Comparison of ENCODE assay signal across 8 mouse cellular contexts in genomic region chr17:56219805-56220204, GRCm38 (mm10). TPM values are rescaled to one million over a fixed set of nuclear protein-coding genes. Genes with fewer than 3 reads are reported as not detected.
A peak's percentile ranks its signal among the peaks of the same experiment; 100 is the strongest.
DNase-seq lines count a peak whose midpoint lies in the region; ATAC-seq lines count a peak whose summit lies in the region.

No protein-coding gene starts in this region.

- H3K9ac ChIP-seq in midbrain, embryonic 14.5 days (replicated peaks; ENCODE audit: low read length) = no peak overlapping the region
- no peak overlapping the region for H3K9ac ChIP-seq in midbrain, embryonic 11.5 days (ENCODE audit: low read length)
- no peak overlapping the region for H3K9ac ChIP-seq in kidney, embryonic 16.5 days (replicated peaks; ENCODE audit: low read length)

- no peaks in the 10 kb centered on the region for H3K9me3 ChIP-seq in midbrain, embryonic 14.5 days (ENCODE audit: control insufficient read depth, low read length)
- H3K9me3 ChIP-seq in midbrain, embryonic 11.5 days (ENCODE audit: control insufficient read depth, low read length) = no peaks in the 10 kb centered on the region
- H3K9me3 ChIP-seq in kidney, embryonic 16.5 days (ENCODE audit: low read length) = no peaks in the 10 kb centered on the region

- peak; percentile 3 for DNase-seq in midbrain, embryonic 14.5 days
- DNase-seq in midbrain, embryonic 11.5 days (ENCODE audit: low spot score, missing footprints) = no peak
- peak; percentile 54 for DNase-seq in gastrocnemius, postnatal 10 days
- no peak for DNase-seq in right cerebral cortex, postnatal 4 days
- DNase-seq in ovary, adult 18-20 months (ENCODE audit: low spot score) = no peak
- DNase-seq in cerebellum, postnatal 4 days (ENCODE audit: low spot score in 2 of 2) = no peak

- H3K4me1 ChIP-seq in midbrain, embryonic 14.5 days (ENCODE audit: control insufficient read depth, insufficient read depth, low read length) = peaks cover 18% of the 10 kb centered on the region
- H3K4me1 ChIP-seq in midbrain, embryonic 11.5 days (ENCODE audit: control insufficient read depth, insufficient read depth, low read length) = peaks cover 13% of the 10 kb centered on the region
- H3K4me1 ChIP-seq in kidney, embryonic 16.5 days (ENCODE audit: insufficient read depth, low read length) = peaks cover 27% of the 10 kb centered on the region

- no peak for ATAC-seq in midbrain, embryonic 14.5 days (ENCODE audit: low FRiP score, low TSS enrichment)
- no peak for ATAC-seq in midbrain, embryonic 11.5 days (ENCODE audit: low FRiP score)
- ATAC-seq in kidney, embryonic 16.5 days (ENCODE audit: low FRiP score, low TSS enrichment) = no peak
- peak; percentile 52 for ATAC-seq in megakaryocyte progenitor cell, adult 5-6 weeks (replicated peaks; ENCODE audit: poor library complexity)

- H3K36me3 ChIP-seq in midbrain, embryonic 14.5 days (ENCODE audit: control insufficient read depth, insufficient read depth, low read length) = peaks cover 6% of the 10 kb centered on the region; the same call in 1 of the 2 replicates
- H3K36me3 ChIP-seq in midbrain, embryonic 11.5 days (ENCODE audit: control insufficient read depth, insufficient read depth, low read length) = no peaks in the 10 kb centered on the region
- 0 out of 2 replicates have a peak, but pooled peaks cover 2% of the 10 kb centered on the region for H3K36me3 ChIP-seq in kidney, embryonic 16.5 days (ENCODE audit: insufficient read depth, low read length)

- 78% methylated on average over 3 of the region's 3 CpGs for WGBS in midbrain, embryonic 14.5 days
- WGBS in midbrain, embryonic 11.5 days = 71% methylated on average over 3 of the region's 3 CpGs
- WGBS in kidney, embryonic 16.5 days = 43% methylated on average over 3 of the region's 3 CpGs

- H3K27me3 ChIP-seq in midbrain, embryonic 14.5 days (ENCODE audit: control insufficient read depth, insufficient read depth, low read length) = no peaks in the 10 kb centered on the region
- no peaks in the 10 kb centered on the region for H3K27me3 ChIP-seq in midbrain, embryonic 11.5 days (ENCODE audit: control insufficient read depth, insufficient read depth, low read length)
- H3K27me3 ChIP-seq in kidney, embryonic 16.5 days (ENCODE audit: insufficient read depth, low read length) = no peaks in the 10 kb centered on the region

- H3K4me3 ChIP-seq in midbrain, embryonic 14.5 days (replicated peaks; ENCODE audit: low read depth, low read length) = no peak overlapping the region
- H3K4me3 ChIP-seq in midbrain, embryonic 11.5 days (ENCODE audit: low read depth, low read length) = no peak overlapping the region
- no peak overlapping the region for H3K4me3 ChIP-seq in kidney, embryonic 16.5 days (ENCODE audit: low read length)

- H3K4me2 ChIP-seq in midbrain, embryonic 14.5 days (ENCODE audit: low read length) = no peak overlapping the region
- H3K4me2 ChIP-seq in midbrain, embryonic 11.5 days = no peak overlapping the region
- H3K4me2 ChIP-seq in kidney, embryonic 16.5 days (replicated peaks; ENCODE audit: low read depth, low read length) = no peak overlapping the region; the same call in 1 of the 2 replicates

- no peak overlapping the region for H3K27ac ChIP-seq in midbrain, embryonic 14.5 days (replicated peaks; ENCODE audit: low read depth, low read length)
- no peak overlapping the region for H3K27ac ChIP-seq in midbrain, embryonic 11.5 days (ENCODE audit: low read depth, low read length)
- H3K27ac ChIP-seq in kidney, embryonic 16.5 days (ENCODE audit: low read length) = peak overlapping the region; percentile 14; the same call in 1 of the 2 replicates

RNA-seq across cellular contexts. Expression of gene Dpp9, which starts 1.1 kb away (rescaled TPM):
- polyA plus RNA-seq in midbrain, embryonic 14.5 days (2014; fragmentation: Nextera tagmentation; extraction: Ambion mirVana) = 22.3 and 26.7 TPM in 2 replicates
- polyA plus RNA-seq in midbrain, embryonic 11.5 days (2014; fragmentation: Nextera tagmentation; extraction: Ambion mirVana) = 29.5 and 33.8 TPM in 2 replicates
- 10 to 100 TPM; 21.7 to 24.3 TPM for total RNA-seq in gastrocnemius, postnatal 10 days (2021)
- polyA plus RNA-seq in kidney, embryonic 16.5 days (2015; fragmentation: Nextera tagmentation; extraction: Ambion mirVana) = 45.0 and 46.2 TPM in 2 replicates
- total RNA-seq in megakaryocyte progenitor cell, adult 5-6 weeks (2015) = 27.0 and 31.0 TPM in 2 replicates
- total RNA-seq in megakaryocyte progenitor cell, adult 5-6 weeks (2017) = 15.7 and 19.9 TPM in 2 replicates

RNA-seq across cellular contexts. Expression of gene Mydgf, which starts 36.1 kb away (rescaled TPM):
- polyA plus RNA-seq in midbrain, embryonic 14.5 days (2014; fragmentation: Nextera tagmentation; extraction: Ambion mirVana) = 55.1 and 57.5 TPM in 2 replicates
- 52.3 and 57.7 TPM in 2 replicates for polyA plus RNA-seq in midbrain, embryonic 11.5 days (2014; fragmentation: Nextera tagmentation; extraction: Ambion mirVana)
- total RNA-seq in gastrocnemius, postnatal 10 days (2021) = 10 to 100 TPM; 28.8 to 36.5 TPM
- 102 and 109 TPM in 2 replicates for polyA plus RNA-seq in kidney, embryonic 16.5 days (2015; fragmentation: Nextera tagmentation; extraction: Ambion mirVana)
- 55.1 and 56.1 TPM in 2 replicates for total RNA-seq in megakaryocyte progenitor cell, adult 5-6 weeks (2015)
- 50.4 and 57.1 TPM in 2 replicates for total RNA-seq in megakaryocyte progenitor cell, adult 5-6 weeks (2017)

RNA-seq across cellular contexts. Expression of gene Fem1a, which starts 36.8 kb away (rescaled TPM):
- 16.9 and 21.4 TPM in 2 replicates for polyA plus RNA-seq in midbrain, embryonic 14.5 days (2014; fragmentation: Nextera tagmentation; extraction: Ambion mirVana)
- polyA plus RNA-seq in midbrain, embryonic 11.5 days (2014; fragmentation: Nextera tagmentation; extraction: Ambion mirVana) = 12.6 and 12.7 TPM in 2 replicates
- total RNA-seq in gastrocnemius, postnatal 10 days (2021) = 10 to 100 TPM; 91.9 to 99.8 TPM
- polyA plus RNA-seq in kidney, embryonic 16.5 days (2015; fragmentation: Nextera tagmentation; extraction: Ambion mirVana) = 14.6 and 15.8 TPM in 2 replicates
- 15.3 and 15.9 TPM in 2 replicates for total RNA-seq in megakaryocyte progenitor cell, adult 5-6 weeks (2015)
- 20.7 and 23.4 TPM in 2 replicates for total RNA-seq in megakaryocyte progenitor cell, adult 5-6 weeks (2017)

RNA-seq across cellular contexts. Expression of gene Ticam1, which starts 56.8 kb away (rescaled TPM):
- polyA plus RNA-seq in midbrain, embryonic 14.5 days (2014; fragmentation: Nextera tagmentation; extraction: Ambion mirVana) = 0.78 and 1.6 TPM in 2 replicates
- 1.7 and 2.6 TPM in 2 replicates for polyA plus RNA-seq in midbrain, embryonic 11.5 days (2014; fragmentation: Nextera tagmentation; extraction: Ambion mirVana)
- total RNA-seq in gastrocnemius, postnatal 10 days (2021) = 1 to 10 TPM; 6.6 to 6.8 TPM
- polyA plus RNA-seq in kidney, embryonic 16.5 days (2015; fragmentation: Nextera tagmentation; extraction: Ambion mirVana) = 7.3 and 10.3 TPM in 2 replicates
- 9.0 and 11.4 TPM in 2 replicates for total RNA-seq in megakaryocyte progenitor cell, adult 5-6 weeks (2015)
- 3.0 and 4.1 TPM in 2 replicates for total RNA-seq in megakaryocyte progenitor cell, adult 5-6 weeks (2017)

RNA-seq across cellular contexts. Expression of gene Tnfaip8l1, which starts 57.5 kb away (rescaled TPM):
- polyA plus RNA-seq in midbrain, embryonic 14.5 days (2014; fragmentation: Nextera tagmentation; extraction: Ambion mirVana) = 8.5 and 10.5 TPM in 2 replicates
- 5.8 and 7.7 TPM in 2 replicates for polyA plus RNA-seq in midbrain, embryonic 11.5 days (2014; fragmentation: Nextera tagmentation; extraction: Ambion mirVana)
- total RNA-seq in gastrocnemius, postnatal 10 days (2021) = 1 to 10 TPM; 5.0 to 5.3 TPM
- polyA plus RNA-seq in kidney, embryonic 16.5 days (2015; fragmentation: Nextera tagmentation; extraction: Ambion mirVana) = 12.2 and 13.2 TPM in 2 replicates
- total RNA-seq in megakaryocyte progenitor cell, adult 5-6 weeks (2015) = 1.5 and 2.2 TPM in 2 replicates
- 0.91 and 2.8 TPM in 2 replicates for total RNA-seq in megakaryocyte progenitor cell, adult 5-6 weeks (2017)

Comparison
In these comparisons a context has a peak if more than half of its experiments do, and no peak if none do; other contexts are left out.
1. DNase-seq: peak in midbrain, embryonic 14.5 days (single experiment) and gastrocnemius, postnatal 10 days (single experiment); none in midbrain, embryonic 11.5 days (single experiment), right cerebral cortex, postnatal 4 days (single experiment), ovary, adult 18-20 months (single experiment) and cerebellum, postnatal 4 days (0 of 2).